Mouse (Mus musculus) neural tube, embryonic 10.5 days (tissue): ENCODE results near the gene Pbxip1.

Experiments
- DNase-seq: peaks from one replicate; pipeline ENCODE4 v3.0.0-alpha.2; 2017; ENCODE audit warnings: low spot score; ENCODE audit errors: extremely low spot score

Gene Pbxip1

DNA sequence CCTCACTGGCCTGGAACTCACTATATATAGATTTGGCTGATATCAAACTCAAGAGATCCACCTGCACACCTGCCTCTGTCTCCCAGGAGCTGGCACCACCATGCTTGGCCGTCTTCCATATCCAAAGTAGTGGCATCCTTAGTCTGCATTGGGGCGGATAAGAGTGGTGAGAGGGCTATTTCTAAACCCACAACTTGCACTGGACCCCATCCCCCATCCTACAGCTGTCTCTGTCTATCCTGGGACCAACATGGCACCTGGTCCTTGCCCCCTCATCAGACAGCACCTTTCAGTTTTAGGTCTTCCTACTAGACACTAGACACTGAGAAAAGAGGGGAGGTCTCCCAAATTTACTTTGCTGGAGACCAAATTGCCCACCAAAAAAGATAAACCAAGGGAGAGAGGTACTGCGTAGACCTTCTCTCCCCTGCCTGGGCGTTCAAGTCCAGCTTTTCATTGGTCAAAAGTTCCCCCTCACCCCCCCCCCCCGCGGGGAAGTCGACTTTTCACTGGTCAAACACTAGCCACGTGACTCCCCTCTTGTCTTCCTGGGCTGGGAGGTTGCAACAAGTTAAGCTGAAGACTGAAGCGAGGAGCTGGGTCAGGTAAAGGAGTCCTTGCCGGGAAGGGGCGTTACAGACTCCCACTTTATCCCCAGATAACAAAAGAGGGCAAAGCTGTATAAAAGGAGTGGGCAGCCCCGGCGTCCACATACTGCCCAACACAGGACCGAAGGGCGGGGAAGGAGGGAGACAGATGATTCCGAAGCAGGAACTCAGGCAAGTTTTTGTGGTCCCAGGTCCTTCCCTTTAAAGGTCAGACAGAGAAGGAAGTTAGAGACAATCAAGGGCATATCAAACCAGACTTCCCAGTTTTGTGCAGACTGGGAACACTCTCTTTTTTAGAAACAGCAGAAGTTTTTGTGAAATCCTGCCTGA lies at the start of gene Pbxip1:
TSS of gene Pbxip1 (plus strand) at position 531 of the 938 bp plus-strand sequence.
- DNase-seq: peak; percentile 80

DNA sequence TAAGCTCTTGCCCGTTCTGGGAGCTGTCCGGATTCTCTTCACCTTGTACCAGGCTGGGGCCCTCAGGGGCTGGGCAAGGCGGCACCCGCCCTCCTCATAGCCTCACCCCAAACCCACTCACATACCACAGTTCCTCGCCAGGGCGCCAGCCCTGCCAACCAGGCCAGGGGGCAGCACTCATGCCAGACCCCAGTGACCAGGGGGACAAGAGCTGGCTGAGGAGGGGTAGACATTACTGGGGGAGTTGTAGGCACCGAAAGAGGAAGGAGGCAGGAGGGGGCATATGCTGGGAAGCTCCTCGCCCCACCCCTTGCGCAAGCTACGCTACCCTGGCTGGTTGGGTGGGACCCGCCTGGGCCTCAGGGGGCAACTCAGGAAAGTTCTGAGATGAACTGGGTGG lies 48.9 kb upstream of the Pbxip1 start:
- no peak for DNase-seq

DNA sequence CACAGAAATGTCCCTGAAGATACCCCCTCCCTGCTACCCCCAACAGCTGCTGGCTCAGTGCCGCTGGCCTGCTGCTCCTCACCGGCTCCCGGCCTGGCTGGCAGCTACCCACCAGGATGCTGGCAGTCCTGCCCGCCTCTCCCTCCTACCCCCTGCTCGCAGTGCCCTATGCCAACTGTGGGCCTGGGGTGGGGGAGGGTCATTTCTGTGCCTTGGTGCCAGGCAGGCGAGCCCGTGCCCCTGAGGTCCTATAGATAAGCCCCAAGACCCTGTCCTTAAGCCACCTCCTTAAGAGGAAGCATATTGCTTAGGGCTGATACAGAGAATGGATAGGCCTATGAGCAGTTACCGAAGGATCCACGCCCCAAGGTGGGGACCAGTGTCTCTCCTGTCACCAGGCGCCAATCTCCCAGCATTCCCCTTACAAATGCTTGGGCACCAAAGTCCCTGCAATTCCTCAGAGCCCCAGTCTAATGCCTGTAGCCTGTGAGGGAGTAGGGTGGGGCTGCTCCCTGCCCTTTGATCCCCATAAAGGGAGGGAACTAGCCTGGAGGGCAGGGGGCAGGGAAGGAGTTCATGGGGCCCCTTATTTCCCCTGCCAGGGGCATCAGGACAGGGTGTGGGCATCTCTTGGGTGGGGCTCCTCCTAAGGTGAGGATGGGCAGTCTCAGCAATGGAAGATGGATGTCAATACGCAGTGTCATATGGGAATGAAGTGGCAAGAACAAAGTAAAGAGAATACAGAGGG lies 48.2 kb upstream of the Pbxip1 start:
- no peak for DNase-seq

DNA sequence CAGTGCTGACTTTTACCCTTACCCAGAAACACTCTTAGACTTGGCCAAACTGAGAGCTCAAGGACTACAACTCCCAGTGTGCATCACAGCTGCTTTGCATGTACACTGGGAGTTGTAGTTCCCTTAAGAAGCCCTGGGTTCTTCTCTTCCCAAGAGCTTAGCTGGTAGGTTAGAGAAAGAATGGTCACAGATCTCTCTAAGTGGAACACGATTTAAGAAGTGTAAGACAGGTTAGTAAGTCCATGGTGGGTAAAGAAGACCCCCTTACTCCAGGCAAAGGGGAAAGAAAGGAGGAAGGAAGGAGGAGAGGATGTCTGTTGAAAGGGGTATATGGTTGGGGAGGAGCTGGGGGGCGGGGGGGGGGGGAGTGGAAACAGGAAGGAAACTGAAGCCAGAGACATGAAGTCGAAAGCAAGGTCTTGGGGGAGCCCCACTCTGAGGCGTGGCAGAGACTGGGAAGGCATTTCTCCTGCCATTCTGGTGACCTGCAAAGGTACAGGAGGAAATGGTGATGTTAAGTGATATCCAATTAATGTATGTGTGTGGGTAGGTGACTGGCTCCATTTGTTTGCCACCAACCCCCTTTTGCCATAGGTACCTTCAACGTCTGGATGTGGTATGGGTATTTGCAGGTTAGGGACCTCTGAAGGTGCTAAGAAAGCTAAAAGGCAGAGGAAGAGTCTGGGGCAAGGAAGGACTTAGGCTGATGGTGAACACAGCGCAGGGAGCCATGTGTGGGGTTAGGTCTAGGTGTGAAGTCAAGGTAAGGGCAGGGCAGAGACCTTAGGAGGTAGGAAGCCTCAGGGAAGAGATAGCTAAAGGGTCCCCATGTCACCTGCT lies 47.4 kb upstream of the Pbxip1 start:
- DNase-seq: no peak

DNA sequence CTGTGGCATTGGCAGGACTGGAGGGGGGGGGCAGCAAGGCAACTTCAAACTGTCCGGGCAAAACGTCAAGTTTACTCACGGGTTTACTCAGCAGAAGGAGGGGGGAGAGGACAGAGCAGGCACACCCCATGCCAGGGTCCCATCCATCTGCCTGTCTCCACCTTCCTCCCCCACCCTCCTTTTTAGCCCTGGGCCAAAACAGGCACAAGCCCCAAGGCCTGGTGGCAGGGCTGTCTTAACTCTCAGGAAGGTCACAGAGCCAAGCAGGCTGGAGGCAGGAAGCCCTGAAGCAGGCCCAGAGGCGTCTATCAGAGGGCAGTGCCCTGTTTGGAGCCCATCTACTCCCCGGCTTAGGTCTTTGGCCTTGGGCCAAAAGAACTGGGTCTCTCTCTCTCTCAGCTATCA lies 46.4 kb upstream of the Pbxip1 start:
- DNase-seq: no peak

DNA sequence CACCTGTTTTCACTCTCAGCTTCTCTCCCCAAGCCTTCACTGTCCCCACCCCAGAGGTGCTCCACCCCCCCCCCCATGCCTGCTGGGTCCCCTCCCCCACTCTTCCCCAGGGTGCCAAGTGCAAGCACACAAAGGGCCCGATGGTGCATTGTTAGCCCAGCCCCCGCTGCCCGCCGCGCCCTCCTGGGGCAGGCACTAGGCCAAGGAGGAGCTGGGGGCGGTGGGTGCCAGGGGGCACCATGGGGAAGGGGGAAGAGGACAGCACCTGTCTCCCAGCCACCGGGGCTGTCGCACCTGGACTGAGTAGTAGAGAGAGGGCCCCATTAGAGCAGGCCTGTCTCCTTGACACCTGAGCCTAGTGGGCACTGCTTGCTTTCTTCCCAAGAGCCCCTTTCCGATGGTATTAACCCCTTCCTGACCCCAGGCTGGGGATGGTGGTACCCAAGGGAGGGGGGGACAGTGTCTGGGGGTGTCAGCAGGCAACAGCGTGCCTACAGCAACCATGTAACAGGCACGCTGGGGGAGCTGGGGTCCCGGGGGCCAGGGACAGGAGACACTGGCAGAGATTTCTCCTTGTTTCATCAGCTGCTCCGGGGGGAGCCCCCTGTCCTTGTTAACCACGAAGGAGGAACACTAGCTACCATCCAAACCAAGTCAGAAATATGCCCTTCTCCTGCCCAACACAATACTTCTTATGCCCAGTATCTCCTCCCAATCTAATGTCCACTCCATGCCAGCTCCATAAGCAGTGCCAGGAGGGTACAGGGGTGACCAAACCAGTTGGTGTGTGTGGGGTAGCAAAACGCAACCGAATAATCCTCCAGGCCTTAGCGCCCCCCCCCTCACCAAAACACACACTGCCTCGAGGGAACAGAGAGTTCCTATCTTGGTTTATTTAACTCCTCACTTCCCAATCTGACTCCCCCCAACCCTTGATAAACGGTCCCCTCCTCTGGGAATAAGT lies 45.5 kb upstream of the Pbxip1 start:
- no peak for DNase-seq

DNA sequence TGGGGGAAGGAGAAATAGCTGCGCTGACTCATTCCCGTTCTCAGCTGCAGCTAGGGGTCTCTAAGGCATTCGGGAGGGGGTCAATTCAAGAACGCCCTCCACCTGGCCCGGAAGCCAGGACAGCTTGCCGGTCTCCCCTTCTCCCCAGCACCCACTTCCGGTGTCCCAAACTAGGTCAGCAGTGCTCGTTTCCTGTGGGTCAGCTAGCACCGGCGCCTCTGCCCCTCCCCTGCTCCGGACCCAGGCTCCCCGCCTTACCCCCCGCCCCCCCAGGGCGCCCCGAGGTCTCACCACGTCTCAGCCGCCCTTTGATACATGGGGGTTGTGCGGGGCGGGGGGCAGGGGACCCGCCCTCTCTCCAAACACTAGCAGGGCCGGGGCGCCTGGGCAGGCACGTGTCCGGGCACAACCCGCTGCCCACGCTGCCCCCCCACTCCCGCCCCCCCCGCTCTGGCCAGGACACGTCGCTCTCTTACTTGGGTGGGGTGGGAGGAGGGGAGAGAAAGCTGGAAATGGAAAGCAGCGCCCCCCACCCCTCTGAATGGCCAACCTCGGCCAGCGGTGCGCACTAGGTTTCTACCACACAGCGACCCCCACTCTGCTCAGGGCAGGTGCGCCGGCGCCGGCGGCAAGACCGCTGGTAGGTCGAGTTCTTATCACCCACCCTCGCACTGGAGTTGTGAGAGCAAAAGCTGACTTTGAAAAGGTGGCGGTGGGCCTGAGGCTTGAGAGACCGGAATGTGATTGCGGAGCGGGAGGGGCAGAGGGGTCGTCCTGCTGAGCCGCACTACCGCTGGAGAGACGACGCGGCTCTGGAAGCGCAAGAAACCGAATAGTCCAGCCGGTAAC lies 44.6 kb upstream of the Pbxip1 start:
- DNase-seq: peak; percentile 63

DNA sequence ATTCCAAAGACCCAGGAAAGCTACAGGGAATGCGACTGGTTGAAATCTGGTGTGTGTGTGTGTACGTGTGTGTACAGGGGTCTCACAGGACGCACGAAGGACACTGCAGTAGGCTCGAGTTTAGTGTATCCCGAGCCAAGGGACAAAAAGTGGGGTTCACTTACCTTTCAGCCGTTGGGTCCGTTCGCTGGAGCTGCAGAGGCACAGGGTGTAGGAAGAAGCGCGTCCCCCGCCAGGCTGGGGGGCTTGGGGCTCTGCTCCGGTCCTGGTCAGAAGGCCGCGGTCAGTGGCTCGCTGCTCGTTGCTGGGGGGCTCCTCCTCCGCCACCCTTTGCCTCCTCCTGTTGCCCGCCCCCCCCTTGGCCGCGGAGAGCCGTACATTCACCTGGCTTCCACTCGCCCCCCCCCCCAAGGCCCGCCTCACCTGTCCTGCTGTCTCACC lies 43.6 kb upstream of the Pbxip1 start:
- peak; percentile 46 for DNase-seq

DNA sequence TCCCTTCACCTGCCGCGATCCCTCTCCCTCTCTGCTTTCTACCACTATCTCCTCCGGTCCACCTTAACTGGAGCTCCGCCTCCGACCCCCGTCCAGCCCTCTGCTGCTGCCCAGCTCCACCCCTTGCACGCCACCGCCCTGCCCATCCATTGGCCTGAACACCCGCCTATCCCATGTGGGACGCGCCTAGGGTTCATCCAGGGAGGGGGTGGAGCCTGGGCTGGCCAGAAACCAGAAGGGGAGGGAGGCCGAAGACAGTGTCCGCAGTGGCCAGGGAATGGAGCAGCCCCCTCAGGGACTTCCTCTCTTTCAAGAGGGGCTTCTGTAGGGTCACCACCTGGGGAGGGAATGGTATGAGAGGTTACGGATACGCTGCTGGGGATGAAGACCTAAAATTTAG lies 42.9 kb upstream of the Pbxip1 start:
- peak; percentile 95 for DNase-seq

DNA sequence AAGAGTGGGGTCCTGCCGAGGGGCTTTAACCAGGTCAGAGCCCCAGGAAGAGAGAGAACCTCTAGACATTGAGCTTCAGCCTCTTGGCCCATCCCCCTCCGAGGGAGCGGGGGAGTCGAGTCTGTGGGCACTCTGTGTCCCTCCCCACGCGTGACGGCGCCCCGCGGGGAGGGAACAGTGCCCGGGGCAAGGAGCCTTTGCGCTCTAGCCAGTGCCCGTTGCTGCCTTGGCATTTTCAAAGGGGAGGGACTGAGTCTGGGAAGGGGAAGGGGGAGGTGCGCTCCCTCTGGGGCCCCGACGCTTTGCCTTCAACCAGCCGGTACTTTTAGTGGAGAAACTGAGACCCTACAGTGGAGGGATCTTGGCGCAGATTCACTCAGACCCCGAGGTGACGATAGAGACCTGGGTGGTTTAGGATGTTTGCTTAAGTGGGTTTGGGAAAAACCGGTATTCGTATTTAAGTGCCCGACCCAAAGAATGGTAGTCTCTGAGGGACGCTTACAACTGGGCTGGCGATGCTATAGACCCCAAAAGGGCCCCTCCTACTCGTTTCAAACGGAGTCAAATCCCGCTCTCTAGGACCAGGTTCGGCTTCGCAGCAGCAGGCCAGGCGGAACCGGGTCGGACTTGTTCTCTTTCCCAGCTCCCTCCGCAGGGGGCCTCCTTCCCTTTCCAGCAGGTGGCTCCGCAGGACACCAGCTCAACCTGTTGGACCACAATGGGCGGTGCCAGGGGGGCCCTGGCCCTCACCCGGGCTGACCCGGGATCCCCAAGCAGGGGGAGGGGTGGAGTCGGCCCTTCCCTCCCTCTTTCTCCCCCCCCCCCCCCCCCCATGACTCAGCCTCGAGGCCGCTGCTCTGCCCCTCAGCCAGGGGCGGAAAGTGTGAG lies 42.3 kb upstream of the Pbxip1 start, which contains the start of gene Zbtb7b:
TSS of gene Zbtb7b (minus strand) at position 771 of the 888 bp plus-strand sequence.
- DNase-seq: peak; percentile 84

DNA sequence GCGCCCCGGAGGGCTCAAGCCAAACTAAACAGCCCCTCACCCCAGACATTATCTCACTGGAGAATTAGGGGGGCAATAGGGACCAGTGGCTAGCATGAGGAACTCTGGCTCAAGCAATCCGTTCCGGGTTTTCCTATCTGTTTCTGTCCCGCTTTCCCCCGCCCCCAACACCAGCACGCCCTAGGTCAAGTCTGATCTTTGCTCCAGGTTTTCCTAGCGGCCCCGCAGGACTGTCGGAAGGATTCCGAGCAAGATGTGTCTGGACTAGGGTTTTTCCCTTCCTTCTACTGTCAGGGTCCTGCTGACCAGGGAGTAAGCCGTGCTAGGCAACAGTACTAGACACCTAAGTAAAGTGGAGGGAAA lies 41.6 kb upstream of the Pbxip1 start:
- peak; percentile 76 for DNase-seq

DNA sequence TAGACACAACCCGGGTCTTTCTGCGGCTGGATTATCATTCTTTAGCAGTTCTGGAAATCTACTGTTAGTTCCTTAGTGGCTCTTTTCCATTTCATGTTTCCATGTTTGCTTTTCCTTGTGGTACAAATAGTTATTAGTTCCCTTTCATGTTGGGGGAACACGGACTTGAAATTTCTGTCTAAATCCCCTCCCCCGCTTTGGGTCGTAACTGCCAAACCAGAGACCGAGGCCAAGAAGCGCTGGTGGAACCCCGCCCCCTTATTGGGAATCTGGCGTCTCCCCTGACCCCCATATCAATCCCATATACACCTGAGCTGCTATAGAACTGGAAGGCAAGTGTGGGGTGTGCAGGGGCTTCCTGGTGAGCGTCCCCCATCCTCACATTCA lies 41.1 kb upstream of the Pbxip1 start:
- no peak for DNase-seq

DNA sequence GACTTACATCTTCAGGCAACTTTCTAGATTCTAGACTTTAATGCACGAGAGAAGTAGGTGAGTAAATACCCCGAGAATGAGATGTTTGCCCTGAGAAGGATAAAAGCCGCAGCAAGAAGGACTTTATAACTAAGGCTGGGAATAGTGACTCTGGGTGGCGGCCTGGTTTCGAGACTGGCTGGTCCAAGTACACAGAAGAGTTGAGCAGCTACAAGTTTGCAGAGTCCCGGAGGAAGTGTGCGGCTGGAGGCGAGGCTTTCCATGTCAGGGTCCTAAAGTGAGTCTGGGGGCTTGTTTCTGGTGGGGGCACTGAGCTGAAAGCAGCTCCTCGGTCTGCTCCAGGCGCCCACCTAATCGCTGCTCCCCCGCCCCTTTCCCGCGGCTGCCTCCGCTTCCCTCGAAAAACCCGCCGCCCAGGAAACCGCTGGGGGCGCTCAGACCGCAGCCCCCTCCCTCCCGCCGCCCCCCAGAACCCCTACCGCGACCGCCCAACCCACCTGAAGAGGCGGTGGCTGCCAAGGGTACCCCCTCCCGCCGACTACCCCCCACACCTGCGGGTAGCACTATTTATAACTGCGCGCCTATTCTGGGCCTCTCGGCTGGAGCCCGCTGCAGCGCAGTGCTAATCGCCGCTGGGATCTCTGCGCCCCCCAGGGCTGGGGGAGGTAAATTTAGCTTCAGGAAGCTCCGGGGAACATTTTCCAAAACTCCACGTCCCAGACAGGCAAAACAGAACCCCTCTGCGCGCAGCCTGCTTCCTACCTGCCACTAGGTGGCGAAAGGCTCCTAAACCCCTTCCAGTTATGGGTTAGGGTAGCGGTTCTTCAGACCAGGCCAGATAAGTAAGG lies 40.5 kb upstream of the Pbxip1 start:
- DNase-seq: peak; percentile 75

DNA sequence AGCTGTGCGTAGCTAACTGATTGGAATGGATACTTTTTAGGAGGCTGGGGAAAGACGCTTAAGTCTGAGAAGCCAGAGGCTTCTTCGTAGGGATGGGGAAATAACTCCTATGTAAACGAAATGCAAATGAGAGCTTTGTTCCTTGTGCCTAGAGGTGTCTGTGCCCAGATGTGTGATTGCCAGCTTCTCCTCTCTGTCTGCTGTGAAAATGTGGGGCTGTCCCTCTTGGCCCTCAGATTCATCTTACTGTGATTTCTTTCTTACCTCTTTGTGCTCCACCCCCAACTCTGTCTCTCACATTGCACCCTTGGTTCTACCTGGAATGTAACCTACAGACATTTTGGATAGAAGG lies 39.9 kb upstream of the Pbxip1 start:
- no peak for DNase-seq

DNA sequence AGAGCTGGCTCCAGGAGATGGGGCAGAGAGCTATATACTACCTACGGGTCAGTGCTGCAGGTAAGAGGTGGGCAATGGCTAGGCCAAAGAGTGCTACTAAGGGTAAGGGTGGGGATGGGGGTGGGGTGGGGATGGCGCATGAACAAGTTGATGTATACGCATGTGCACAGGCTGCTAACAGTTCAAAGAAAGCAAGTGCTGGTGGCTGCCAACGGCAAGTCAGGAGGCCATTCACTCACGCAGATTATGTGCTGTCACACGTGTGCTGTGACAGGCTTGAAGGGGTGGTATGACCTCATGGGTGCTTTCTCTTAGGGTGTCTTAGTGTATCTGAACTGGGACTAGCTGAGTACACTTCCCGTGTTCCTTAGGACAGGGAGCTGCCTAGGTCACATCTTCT lies 35.2 kb upstream of the Pbxip1 start:
- DNase-seq: no peak

DNA sequence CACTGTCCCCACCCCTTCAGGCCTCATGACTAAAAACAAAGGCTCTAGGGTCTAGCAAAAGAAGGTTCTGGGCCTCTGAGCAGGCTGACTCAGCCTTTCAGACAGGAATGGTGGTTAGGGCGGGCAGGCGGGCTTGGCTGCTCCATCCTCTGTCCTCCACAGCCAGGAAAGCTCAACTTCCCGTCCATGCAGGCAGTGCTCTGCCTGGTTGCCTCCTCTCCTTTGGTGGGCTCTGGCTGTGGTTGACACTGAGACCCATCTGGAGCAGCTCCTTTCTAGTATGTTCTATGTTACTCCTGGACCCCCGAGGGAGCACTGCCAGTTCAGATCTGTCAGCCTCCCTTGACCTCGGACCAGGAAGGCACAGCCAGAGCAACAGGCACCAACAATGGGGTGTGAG lies 33.8 kb upstream of the Pbxip1 start, which contains the start of gene Lenep:
TSS of gene Lenep (minus strand) at position 101 of the 400 bp plus-strand sequence.
- DNase-seq: no peak

DNA sequence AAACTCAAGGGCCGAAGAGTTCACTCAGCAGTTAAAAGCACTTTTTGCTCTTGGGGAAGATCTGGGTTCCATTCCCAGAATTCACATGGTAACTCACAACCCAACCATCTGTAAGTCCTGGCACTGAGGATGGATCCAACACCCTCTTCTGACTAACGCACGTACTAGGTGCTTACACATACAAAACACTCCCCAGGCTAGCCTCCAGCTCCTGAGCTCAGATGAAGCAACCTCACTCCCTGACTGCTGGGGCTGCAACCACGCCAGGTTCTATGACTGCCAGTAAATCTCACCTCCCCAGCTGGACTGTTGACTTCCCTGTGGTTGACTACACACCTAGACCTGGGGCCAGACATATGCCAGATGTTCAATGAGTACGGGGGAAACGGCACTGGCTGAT lies 29.6 kb upstream of the Pbxip1 start:
- DNase-seq: no peak

DNA sequence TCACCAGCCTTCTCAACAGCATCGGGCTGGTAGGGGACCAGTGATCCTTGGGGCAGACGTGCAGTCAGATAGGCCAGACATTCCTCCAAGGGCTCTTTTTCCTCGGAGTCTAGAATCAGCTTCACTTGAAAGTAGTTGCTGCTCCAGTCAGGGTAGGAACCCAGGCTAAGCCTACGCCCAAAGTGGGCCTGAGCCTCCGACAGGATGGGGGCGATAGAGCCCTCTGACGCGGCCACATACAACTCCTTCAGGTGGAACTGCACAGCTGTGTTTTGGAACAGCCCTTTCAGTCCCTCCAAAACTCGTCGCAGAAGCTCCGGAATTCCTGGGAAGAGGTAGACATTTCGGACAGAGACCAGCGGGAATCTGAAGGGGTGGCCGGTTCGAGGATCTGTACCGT lies 28.1 kb upstream of the Pbxip1 start:
- DNase-seq: no peak
